Mouse (Mus musculus): ENCODE results near the gene Rims3.

- TF ChIP-seq CTCF (conservative IDR thresholded peaks at IDR 0.05; ENCODE audit: insufficient read depth, insufficient read length, low read depth, low read length) (no peak), POLR2A (IDR thresholded peaks at IDR 0.05; ENCODE audit: low read depth, low read length) (no peak)
Measured at GRCm38 (mm10) chr4:120870262-120870748, 15.7 kb downstream of the Rims3 start.

All from kidney, adult 2 months (tissue).